Mouse (Mus musculus) stomach, embryonic 14.5 days (tissue): ENCODE data around the gene Zmynd12. TPM values are rescaled to one million over a fixed set of nuclear protein-coding genes. Genes with fewer than 3 reads are reported as not detected.

Experiments used
- ATAC-seq: fragments of 200-750 bp; cut with Nextera tagmentation; 2 replicates; pipeline ENCODE4 v1.8.0; 2017; ENCODE audit warnings: low read depth, moderate TSS enrichment; ENCODE audit not compliant: insufficient number of reproducible peaks, insufficient read depth, low FRiP score
- H3K27ac ChIP-seq: fragments of 300-500 bp; sonication (generic); 2 replicates; pipeline ENCODE4 v1.5.1; 2014; ENCODE audit warnings: mild to moderate bottlenecking, low read length, moderate library complexity, mixed read lengths
- H3K27me3 ChIP-seq: fragments of 300-500 bp; sonication (generic); 2 replicates; pipeline ENCODE4 v1.6.1; 2014; ENCODE audit warnings: low read length, control low read depth, mixed read lengths; ENCODE audit not compliant: control insufficient read depth, insufficient read depth
- H3K36me3 ChIP-seq: fragments of 300-500 bp; sonication (generic); 2 replicates; pipeline ENCODE4 v1.6.1; 2014; ENCODE audit warnings: mild to moderate bottlenecking, control low read depth, low read length, moderate library complexity, mixed read lengths; ENCODE audit not compliant: control insufficient read depth, insufficient read depth
- H3K4me1 ChIP-seq: fragments of 300-500 bp; sonication (generic); 2 replicates; pipeline ENCODE4 v1.6.1; 2014; ENCODE audit warnings: low read length, control low read depth, mixed read lengths; ENCODE audit not compliant: control insufficient read depth, insufficient read depth
- H3K4me2 ChIP-seq: fragments of 300-500 bp; sonication (generic); replicated peaks from 2 replicates; pipeline ENCODE4 v1.6.1; 2014; ENCODE audit warnings: low read depth, low read length, control low read depth
- H3K4me3 ChIP-seq: fragments of 300-500 bp; sonication (generic); 2 replicates; pipeline ENCODE4 v1.5.1; 2014; ENCODE audit warnings: low read depth, low read length, control low read depth
- H3K9ac ChIP-seq: fragments of 300-500 bp; sonication (generic); replicated peaks from 2 replicates; pipeline ENCODE4 v1.6.1; 2014; ENCODE audit warnings: low read depth, mild to moderate bottlenecking, control low read depth, low read length, moderate library complexity, mixed read lengths
- H3K9me3 ChIP-seq: fragments of 300-500 bp; sonication (generic); 2 replicates; pipeline ENCODE4 v1.6.1; 2016; ENCODE audit warnings: low read depth, low read length, control low read depth; ENCODE audit not compliant: control insufficient read depth
- WGBS: fragments of 180-500 bp; shearing (Covaris S2); extraction: QIAGEN DNeasy Blood & Tissue Kit; methylation state at CpG from one replicate; pipeline ENCODE4 v1.1.7; 2014; 5-methylcytosine and 5-hydroxymethylcytosine counted together
- polyA plus RNA-seq: library from polyadenylated mRNA; unstranded; fragments of >200 nt; fragmentation: Nextera tagmentation; extraction: Ambion mirVana; gene quantifications from 2 replicates; pipeline ENCODE4 v1.2.1, GENCODE M21; 2014

Zmynd12 gene
- polyA plus RNA-seq, 1 experiment from 2014 or later = not detected

DNA sequence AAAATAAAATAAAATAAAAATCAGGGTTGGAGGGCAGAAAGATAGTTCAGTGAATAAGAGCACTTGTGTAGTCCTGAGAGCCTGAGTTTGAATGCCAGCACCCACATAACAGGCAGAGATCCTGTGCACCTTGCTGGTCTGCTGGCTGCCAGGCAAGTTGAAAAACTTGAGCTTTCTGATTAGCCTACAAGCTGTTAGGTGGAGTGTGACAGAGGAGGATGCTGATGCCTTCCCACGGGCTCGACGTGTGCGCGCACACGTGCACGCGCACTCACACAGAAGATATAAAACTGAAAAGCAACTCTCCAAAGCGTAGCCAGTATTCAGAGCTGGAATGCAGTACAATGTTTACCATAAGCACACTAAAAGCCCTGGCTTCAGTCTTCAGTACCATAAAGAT, 49.9 kb downstream of the Zmynd12 start:
- Histone ChIP-seq H3K9me3 (no peaks in the 10 kb centered on the region), H3K4me3 (no peak overlapping the region), H3K4me1 (no peaks in the 10 kb centered on the region), H3K27ac (no peak overlapping the region), H3K36me3 (no peaks in the 10 kb centered on the region), H3K9ac (no peak overlapping the region), H3K27me3 (no peaks in the 10 kb centered on the region), H3K4me2 (no peak overlapping the region)
- no peak for ATAC-seq
- 71% methylated on average over 9 of the region's 9 CpGs for WGBS

DNA sequence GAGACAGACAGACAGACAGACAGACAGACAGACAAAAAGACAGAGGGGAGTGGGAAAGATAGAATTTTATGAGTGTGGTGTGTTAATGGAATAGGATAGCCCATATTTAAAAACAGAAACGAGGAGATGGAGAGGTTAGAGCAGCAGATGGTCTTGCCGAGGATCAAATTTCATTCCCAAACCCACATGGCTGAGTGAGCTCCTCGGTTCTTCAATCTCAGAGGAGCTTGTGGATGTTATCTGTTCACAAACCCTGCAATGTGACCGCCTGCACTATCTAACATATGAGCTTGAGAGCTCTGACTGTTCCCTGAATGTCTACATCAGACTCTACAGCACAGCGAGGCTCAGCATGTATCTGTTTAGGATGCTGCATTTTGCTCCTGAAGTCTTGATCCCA, 50.5 kb downstream of the Zmynd12 start:
- Histone ChIP-seq H3K4me1 (no peaks in the 10 kb centered on the region), H3K27ac (no peak overlapping the region), H3K4me3 (no peak overlapping the region), H3K4me2 (no peak overlapping the region), H3K36me3 (no peaks in the 10 kb centered on the region), H3K27me3 (no peaks in the 10 kb centered on the region), H3K9ac (no peak overlapping the region), H3K9me3 (no peaks in the 10 kb centered on the region)
- WGBS = 33% methylated on average over 5 of the region's 5 CpGs
- no peak for ATAC-seq

DNA sequence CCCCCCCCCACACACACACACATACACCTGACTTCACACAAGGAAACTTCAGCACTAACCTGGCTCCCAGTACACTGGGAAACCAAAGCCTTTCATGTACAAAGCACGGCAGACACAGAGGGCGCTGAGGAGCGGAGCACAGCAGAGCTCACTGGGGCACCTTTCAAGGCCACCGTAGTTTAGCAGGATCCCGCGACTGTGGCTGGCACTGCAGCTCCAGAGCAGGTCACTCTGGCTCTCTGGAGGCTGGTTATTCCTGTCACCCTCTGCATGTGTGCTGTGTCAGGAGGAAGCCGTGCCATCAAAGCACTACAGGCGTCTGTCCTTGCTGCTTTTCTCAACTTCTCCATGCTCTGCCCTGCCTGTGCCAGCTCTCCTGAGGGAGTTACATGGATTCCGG, 60.4 kb downstream of the Zmynd12 start:
- Histone ChIP-seq H3K27me3 (no peaks in the 10 kb centered on the region), H3K27ac (no peak overlapping the region), H3K4me2 (no peak overlapping the region), H3K36me3 (no peaks in the 10 kb centered on the region), H3K9me3 (no peaks in the 10 kb centered on the region), H3K4me1 (no peaks in the 10 kb centered on the region), H3K9ac (no peak overlapping the region), H3K4me3 (no peak overlapping the region)
- ATAC-seq = no peak
- 47% methylated on average over 9 of the region's 9 CpGs for WGBS

DNA sequence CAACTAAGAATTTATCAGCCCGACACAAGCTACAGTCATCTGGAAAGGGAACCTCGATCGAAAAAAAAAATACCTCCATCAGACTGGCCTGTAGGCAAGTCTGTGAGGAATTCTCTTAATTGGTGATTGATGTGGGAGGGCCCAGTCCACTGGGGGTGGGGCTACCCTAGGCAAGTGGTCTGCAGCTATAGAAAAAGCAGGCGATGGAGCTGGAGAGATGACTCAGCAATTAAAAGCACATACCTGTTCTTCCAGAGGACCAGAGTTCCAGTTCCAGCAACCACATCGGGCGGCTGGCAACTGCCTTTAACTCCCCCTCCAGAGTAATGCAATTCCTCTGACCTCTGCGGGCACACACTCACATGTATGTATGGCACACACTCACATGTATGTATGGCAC, 62.3 kb downstream of the Zmynd12 start:
- Histone ChIP-seq H3K9me3 (no peaks in the 10 kb centered on the region), H3K27me3 (no peaks in the 10 kb centered on the region)
- WGBS = 73% methylated on average over 7 of the region's 7 CpGs

DNA sequence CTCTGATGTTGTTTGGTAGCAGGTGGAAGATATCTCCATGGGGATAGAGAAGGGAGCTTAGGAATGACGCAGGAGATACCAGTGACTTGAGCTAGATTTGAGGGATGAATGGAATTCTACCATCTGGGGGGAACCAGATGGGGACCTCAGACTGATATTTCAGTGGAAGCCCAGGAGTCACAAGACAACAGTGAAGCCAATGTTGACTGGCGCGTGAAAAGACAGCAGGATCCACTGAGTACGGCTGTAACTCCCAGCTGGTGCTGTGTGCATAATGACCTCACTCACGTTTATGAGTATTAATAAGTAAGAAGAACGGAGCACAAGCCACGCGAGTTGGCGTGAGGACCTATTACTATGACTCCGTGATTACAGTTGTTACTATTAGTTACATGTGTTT, 67.1 kb downstream of the Zmynd12 start:
- Histone ChIP-seq H3K27me3 (0 out of 2 replicates have a peak, but pooled peaks cover 5% of the 10 kb centered on the region), H3K27ac (no peak overlapping the region), H3K9ac (no peak overlapping the region), H3K4me1 (no peaks in the 10 kb centered on the region), H3K9me3 (peaks cover 3% of the 10 kb centered on the region; the same call in 1 of the 2 replicates), H3K4me3 (no peak overlapping the region), H3K4me2 (no peak overlapping the region), H3K36me3 (no peaks in the 10 kb centered on the region)
- 89% methylated on average over 10 of the region's 10 CpGs for WGBS
- no peak for ATAC-seq

More for the DNA sequence above, 62.3 kb downstream of the Zmynd12 start:
- Histone ChIP-seq H3K27ac (no peak overlapping the region), H3K9ac (no peak overlapping the region), H3K4me3 (no peak overlapping the region), H3K4me2 (no peak overlapping the region), H3K4me1 (no peaks in the 10 kb centered on the region), H3K36me3 (no peaks in the 10 kb centered on the region)
- ATAC-seq = no peak

DNA sequence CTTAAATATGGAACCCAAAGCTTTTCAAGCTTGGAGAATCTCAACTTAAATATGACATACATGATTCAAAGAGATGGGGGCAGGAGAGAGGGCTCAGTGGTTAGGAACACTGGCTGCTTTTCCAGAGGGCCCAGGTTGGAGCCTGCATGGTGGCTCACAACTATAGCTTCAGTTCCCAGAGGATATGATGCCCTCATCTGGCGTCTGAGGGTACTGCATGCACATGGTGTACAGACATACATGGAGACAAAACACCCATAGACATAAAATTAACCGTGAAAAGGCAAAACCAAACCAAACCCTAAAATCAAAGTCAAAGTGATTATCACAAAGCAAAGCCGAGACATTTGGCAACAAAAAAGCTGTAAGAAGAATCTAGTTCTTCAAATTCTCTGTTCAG, 68.2 kb downstream of the Zmynd12 start:
- Histone ChIP-seq H3K36me3 (no peaks in the 10 kb centered on the region), H3K27ac (no peak overlapping the region), H3K4me2 (no peak overlapping the region), H3K4me1 (no peaks in the 10 kb centered on the region), H3K27me3 (0 out of 2 replicates have a peak, but pooled peaks cover 5% of the 10 kb centered on the region), H3K9me3 (peaks cover 3% of the 10 kb centered on the region; the same call in 1 of the 2 replicates), H3K4me3 (no peak overlapping the region), H3K9ac (no peak overlapping the region)
- 70% methylated on average over 3 of the region's 3 CpGs for WGBS
- ATAC-seq = no peak

DNA sequence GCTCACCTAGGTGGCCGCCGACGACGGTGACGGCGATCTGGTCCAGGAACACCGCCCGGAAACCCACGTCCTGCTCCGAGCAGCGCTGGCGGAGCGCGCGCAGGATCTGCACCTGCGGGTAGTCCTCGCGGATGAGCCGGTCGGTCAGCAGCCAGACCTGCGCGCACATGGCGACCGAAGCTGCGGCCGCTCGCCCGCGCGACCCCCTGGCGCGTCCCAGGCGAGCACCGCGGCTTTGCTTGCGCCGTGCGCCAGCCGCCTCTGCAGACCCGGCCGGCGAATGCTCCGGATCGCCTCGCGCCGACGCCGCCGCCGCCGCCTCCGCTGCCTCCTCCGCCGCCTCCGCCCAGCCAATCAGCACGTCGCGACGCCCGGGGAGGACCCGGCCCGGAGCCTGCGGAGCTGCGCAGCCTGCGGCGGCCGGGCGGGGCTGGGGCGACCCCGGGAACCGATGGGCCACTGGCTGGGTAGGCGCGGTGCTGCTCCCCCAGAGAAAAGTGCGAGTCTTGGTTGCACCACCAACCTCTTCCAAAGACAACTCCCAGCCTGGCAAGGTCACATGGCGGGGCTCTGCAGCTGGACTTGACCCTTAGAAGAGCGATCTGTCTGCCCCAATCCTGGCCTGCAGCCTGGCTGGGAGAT, 69.8 kb downstream of the Zmynd12 start, which contains the start of gene Rimkla:
Rimkla (minus strand) TSS at position 338 of the 642 bp plus-strand sequence.
- Histone ChIP-seq H3K4me1 (no peaks in the 10 kb centered on the region), H3K9ac (peak within 1 kb of the TSS; percentile 18; the same call in 1 of the 2 replicates), H3K36me3 (no peaks in the 10 kb centered on the region), H3K4me3 (peak within 1 kb of the TSS; percentile 52), H3K27me3 (0 out of 2 replicates have a peak, but pooled peaks cover 5% of the 10 kb centered on the region), H3K4me2 (peak within 1 kb of the TSS; percentile 83), H3K9me3 (peaks cover 3% of the 10 kb centered on the region; the same call in 1 of the 2 replicates), H3K27ac (no peak within 1 kb of the TSS)
- under 1% methylated on average over 69 of the region's 77 CpGs for WGBS
- ATAC-seq = peak; percentile 81

DNA sequence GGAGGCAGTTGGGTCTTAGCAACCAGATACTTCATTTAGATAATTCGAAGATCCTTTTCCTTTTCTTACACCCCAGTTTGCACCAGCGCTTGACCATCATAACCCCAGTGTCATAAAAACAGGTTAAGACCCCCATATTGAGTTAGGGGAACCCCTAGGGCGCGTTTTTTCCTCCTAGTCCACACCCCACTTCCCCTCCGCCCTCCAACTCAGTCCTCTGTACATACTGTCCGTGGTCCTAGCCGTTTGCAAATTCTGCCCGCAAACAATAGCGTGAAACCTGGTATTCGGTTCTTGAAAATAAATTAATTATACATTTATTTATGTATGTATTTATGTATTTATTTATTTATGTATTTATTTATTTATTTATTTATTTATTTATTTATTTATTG, 70.3 kb downstream of the Zmynd12 start:
- H3K9me3 ChIP-seq = peaks cover 3% of the 10 kb centered on the region; the same call in 1 of the 2 replicates
- no peaks in the 10 kb centered on the region for H3K36me3 ChIP-seq
- peak overlapping the region; percentile 83 for H3K4me2 ChIP-seq
- 0 out of 2 replicates have a peak overlapping the region, but pooled peaks have one; percentile 18 for H3K9ac ChIP-seq
- no peaks in the 10 kb centered on the region for H3K4me1 ChIP-seq
- no peak overlapping the region for H3K27ac ChIP-seq
- H3K27me3 ChIP-seq = 0 out of 2 replicates have a peak, but pooled peaks cover 5% of the 10 kb centered on the region
- 36% methylated on average over 10 of the region's 10 CpGs for WGBS
- peak overlapping the region; percentile 52 for H3K4me3 ChIP-seq
- no peak for ATAC-seq
